Mouse (Mus musculus): ENCODE data around the gene Gng4.

Gene Gng4

GRCm38 (mm10) chr13:13818696-13819095, 34.8 kb downstream of the Gng4 start:
- DNase-seq (ENCODE audit: low read depth), result no peak

GRCm38 (mm10) chr13:13820234-13821123, 36.6 kb downstream of the Gng4 start:
- DNase-seq (ENCODE audit: low read depth), result no peak

GRCm38 (mm10) chr13:13824946-13825345, 41.1 kb downstream of the Gng4 start:
- DNase-seq (ENCODE audit: low read depth), result no peak

GRCm38 (mm10) chr13:13826533-13826932, 42.7 kb downstream of the Gng4 start:
- no peak for DNase-seq (ENCODE audit: low read depth)

GRCm38 (mm10) chr13:13828125-13828524, 44.3 kb downstream of the Gng4 start:
- no peak for DNase-seq (ENCODE audit: low read depth)

GRCm38 (mm10) chr13:13830469-13831074, 46.7 kb downstream of the Gng4 start:
- DNase-seq (ENCODE audit: low read depth), result no peak

- DNase-seq (ENCODE audit: low read depth), result peak; percentile 49
These were observed 51.3 kb downstream of the Gng4 start for GRCm38 (mm10) chr13:13835180-13835579.

- no peak for DNase-seq (ENCODE audit: low read depth)
These were observed 61.2 kb downstream of the Gng4 start for GRCm38 (mm10) chr13:13845021-13845420.

GRCm38 (mm10) chr13:13847075-13847599, 63.3 kb downstream of the Gng4 start:
- no peak for DNase-seq (ENCODE audit: low read depth)

- no peak for DNase-seq (ENCODE audit: low read depth)
These were observed 73.3 kb downstream of the Gng4 start for GRCm38 (mm10) chr13:13857190-13857589.

- no peak for DNase-seq (ENCODE audit: low read depth)
These were observed 78.5 kb downstream of the Gng4 start for GRCm38 (mm10) chr13:13862346-13862745.

- no peak for DNase-seq (ENCODE audit: low read depth)
These were observed 79.1 kb downstream of the Gng4 start for GRCm38 (mm10) chr13:13862941-13863340.

GRCm38 (mm10) chr13:13866339-13866738, 82.5 kb downstream of the Gng4 start:
- DNase-seq (ENCODE audit: low read depth), result no peak

GRCm38 (mm10) chr13:13867078-13867759, 83.4 kb downstream of the Gng4 start:
- DNase-seq (ENCODE audit: low read depth), result no peak

GRCm38 (mm10) chr13:13867922-13868321, 84.1 kb downstream of the Gng4 start:
- DNase-seq (ENCODE audit: low read depth), result no peak
